Mouse (Mus musculus) gastrocnemius, postnatal 14 days (tissue): ENCODE data around the gene Cdh23. TPM values are rescaled to one million over a fixed set of nuclear protein-coding genes. Genes with fewer than 3 reads are reported as not detected.
A peak's percentile ranks its signal among the peaks of the same experiment; 100 is the strongest.

Source experiments
- DNase-seq: peaks from one replicate; pipeline ENCODE4 v3.0.0; 2021; ENCODE audit warnings: mixed read lengths
- intact Hi-C: fragments of 180-260 bp; cut with DNase I; formaldehyde crosslinking; loops from one replicate; pipeline ENCODE4 v1.15.1; 2025; ENCODE audit warnings: low total_unique reads
- total RNA-seq, 2 experiments: library from RNA; stranded (reverse); gene quantifications; 2 replicates each; pipeline ENCODE4 v1.2.3; 2021

Gene Cdh23
- total RNA-seq, 2 experiments from 2014 or later = 2.4 to 4.4 TPM

- intact Hi-C loops = no loop called here
- no peak for DNase-seq
Observed at GRCm38 (mm10) chr10:60357901-60358300, 338.4 kb downstream of the Cdh23 start.

GRCm38 (mm10) chr10:60357441-60357840, 338.8 kb downstream of the Cdh23 start:
- peak; percentile 77 for DNase-seq
- intact Hi-C loops = no loop called here

- intact Hi-C loops = no loop called here
- peak; percentile 48 for DNase-seq
Observed at GRCm38 (mm10) chr10:60354881-60355677, 341.2 kb downstream of the Cdh23 start.

GRCm38 (mm10) chr10:60354003-60354325, 342.3 kb downstream of the Cdh23 start:
- intact Hi-C loops = no loop called here

DNA sequence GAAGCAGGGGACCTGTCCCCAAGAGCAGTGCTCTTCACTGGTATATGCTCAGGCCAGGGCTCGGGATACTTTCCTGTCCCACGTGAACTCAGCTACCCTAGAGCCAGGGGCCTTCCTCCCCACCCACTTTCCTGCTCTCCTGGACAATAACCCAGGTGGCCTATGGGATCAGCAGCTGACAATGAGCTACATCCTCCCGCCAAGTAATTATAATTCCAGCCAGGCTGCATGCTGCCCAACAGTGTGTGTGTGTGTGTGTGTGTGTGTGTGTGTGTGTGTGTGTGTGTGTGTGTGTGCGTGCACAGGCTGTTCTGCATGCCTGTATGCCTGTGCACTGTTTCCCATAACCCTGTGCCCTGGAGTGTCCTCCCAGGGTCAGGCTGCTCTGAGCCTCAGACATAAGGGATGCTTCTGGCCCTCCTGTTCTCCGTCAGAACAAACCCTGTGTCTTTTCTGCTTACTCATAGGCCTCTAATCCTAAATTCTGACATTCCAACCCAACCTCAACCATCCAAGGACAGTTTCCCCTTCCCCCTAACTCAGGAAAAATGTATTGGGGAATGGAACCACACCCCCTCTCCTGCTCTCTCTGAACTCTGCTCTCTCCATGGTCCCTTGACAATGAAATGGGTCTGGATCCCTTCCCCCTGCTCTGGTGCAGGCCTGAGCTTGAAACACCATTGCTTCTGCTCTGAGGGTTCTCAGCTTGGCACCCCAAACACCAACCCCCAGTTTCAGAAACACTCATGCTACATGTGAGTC, 342.9 kb downstream of the Cdh23 start:
- intact Hi-C loops = no loop called here
- no peak for DNase-seq

More at GRCm38 (mm10) chr10:60354003-60354325, 342.3 kb downstream of the Cdh23 start:
- DNase-seq = no peak

- intact Hi-C loops = no loop called here
- peak; percentile 74 for DNase-seq
Observed at GRCm38 (mm10) chr10:60351761-60352455, 344.4 kb downstream of the Cdh23 start.

- no peak for DNase-seq
- intact Hi-C loops = no loop called here
Observed at GRCm38 (mm10) chr10:60351248-60351647, 345.0 kb downstream of the Cdh23 start.

GRCm38 (mm10) chr10:60350805-60351167, 345.5 kb downstream of the Cdh23 start:
- intact Hi-C loops = no loop called here
- peak; percentile 91 for DNase-seq

DNA sequence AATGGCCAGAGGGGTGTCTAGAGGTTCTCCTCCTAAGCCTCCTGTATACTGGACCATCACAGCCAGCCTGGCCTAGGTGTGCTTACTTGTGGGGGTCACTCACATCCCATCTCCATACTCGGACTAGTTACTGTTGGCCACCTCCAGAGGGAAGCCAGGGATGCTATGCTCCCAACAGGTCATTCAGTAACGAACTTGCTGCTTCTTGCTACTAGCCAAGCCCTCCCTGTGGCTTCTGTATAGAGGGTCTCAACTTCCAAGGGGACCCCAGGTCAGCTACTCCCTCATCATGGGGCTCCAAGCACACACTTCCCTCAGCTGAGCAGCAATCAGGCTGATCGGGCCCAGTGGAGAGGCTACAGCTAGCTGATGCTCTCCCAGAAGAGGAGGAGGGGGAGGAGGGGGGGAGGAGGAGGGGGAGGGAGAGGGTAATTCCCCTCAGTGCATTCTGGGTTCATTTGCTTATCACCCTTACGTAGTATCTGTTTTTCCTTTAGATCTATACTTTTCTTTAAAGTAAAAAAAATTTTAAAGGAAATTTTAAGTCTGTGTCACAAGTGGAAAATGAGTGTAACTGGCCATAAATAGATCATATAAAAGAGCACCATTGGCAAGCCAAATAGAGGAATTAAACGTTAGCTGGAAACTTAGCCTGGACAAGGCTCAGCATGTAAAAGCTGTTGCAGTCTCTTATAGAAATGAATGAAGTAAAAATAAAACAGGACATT, 346.0 kb downstream of the Cdh23 start:
- intact Hi-C loops = no loop called here
- no peak for DNase-seq

GRCm38 (mm10) chr10:60349644-60350043, 346.6 kb downstream of the Cdh23 start:
- DNase-seq = no peak
- intact Hi-C loops = loop anchor here (5.0 kb wide), 1 partner anchor 58 kb away; no protein-coding TSS in a partner anchor

- intact Hi-C loops = loop anchor here (5.0 kb wide), 1 partner anchor 58 kb away; no protein-coding TSS in a partner anchor
- DNase-seq = peak; percentile 53
Observed at GRCm38 (mm10) chr10:60349056-60349455, 347.2 kb downstream of the Cdh23 start.

- no peak for DNase-seq
- intact Hi-C loops = loop anchor here (5.0 kb wide), 1 partner anchor 59 kb away; no protein-coding TSS in a partner anchor
Observed at GRCm38 (mm10) chr10:60347768-60348610, 348.3 kb downstream of the Cdh23 start.

DNA sequence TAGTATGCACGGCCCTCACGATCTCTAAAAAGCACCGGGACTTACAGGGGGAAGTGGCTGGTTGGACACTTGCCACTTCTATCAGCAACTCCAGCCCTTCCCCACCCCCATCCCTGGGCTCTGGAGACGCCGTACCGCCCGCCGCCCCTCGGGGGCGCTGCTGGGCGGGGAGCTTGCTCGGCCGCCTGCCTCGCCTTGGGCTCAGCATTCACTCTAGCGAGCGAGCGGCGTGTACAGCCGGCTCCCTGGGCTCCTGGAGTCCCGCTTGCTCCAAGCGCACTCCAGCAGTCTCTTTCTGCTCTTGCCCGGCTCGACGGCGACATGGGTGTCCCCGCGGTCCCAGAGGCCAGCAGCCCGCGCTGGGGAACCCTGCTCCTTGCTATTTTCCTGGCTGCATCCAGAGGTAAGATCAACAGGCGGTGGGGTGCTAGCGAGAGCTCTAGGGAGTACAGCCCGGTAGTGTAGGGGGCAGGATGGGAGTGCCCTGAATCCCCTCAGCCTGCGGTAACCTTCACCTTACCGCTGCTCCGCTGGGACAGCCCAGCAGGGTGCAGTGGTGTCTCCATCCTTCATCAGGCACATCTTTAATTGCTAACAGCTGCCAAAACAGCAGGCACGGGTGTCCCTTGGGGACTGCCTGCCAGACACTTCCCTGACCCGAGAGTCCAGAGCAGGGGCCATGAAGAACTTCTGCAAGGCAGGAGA, 349.4 kb downstream of the Cdh23 start, which contains the start of gene Vsir:
Vsir (plus strand) TSS at position 151 of the 705 bp plus-strand sequence.
- intact Hi-C loops = loop anchor here (5.0 kb wide), 1 partner anchor 60 kb away; no protein-coding TSS in a partner anchor
- DNase-seq = peak; percentile 84

GRCm38 (mm10) chr10:60346056-60346455, 350.2 kb downstream of the Cdh23 start:
- intact Hi-C loops = loop anchor here (5.0 kb wide), 1 partner anchor 61 kb away; no protein-coding TSS in a partner anchor
- no peak for DNase-seq

- intact Hi-C loops = no loop called here
- no peak for DNase-seq
Observed at GRCm38 (mm10) chr10:60344111-60344510, 352.2 kb downstream of the Cdh23 start.

DNA sequence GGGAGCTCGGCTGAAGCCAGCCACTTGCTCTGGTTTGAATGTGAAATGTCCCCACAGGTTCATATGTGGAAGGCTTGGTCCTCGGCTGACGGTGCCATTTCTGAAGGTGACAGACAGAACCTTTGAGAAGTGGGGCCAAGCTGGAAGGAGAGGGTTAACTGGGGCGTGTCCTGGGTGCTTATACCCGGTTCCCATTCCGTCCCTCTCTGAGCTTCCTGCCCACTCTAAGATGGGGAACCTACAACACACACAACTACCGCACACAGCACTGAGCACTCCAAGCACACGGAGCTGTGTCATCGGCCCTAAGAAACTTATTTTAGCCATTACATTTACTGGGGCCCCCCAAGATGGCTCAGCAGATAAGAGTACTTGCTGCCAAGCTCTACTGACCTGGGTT, 354.8 kb downstream of the Cdh23 start:
- intact Hi-C loops = no loop called here
- DNase-seq = no peak

- intact Hi-C loops = no loop called here
Observed at GRCm38 (mm10) chr10:60335021-60335420, 361.3 kb downstream of the Cdh23 start.

DNA sequence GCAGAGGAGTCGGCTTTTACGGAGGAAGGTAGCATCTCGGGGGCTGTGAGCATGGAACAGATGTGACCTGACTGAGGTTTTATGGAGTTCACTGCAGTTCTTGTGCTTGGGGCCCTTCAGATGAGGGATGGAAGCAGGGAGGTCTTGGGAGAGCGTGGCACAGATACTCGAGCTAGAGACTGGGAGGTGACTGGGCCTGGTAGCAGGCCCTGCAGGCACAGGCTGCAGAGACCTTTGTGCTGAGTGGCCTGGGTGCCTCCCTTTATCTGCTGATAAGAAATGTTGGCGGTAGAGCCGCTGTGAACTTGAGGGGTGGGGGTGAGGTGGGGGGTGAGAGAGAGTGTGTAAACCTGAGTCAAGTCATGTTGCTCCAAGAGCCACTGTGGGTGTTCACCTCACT, 361.7 kb downstream of the Cdh23 start:
- intact Hi-C loops = no loop called here
- no peak for DNase-seq

More at GRCm38 (mm10) chr10:60335021-60335420, 361.3 kb downstream of the Cdh23 start:
- DNase-seq = no peak
